Mouse (Mus musculus): Measurements from ENCODE around the gene Dcst2.
A peak's percentile ranks its signal among the peaks of the same experiment; 100 is the strongest.

The Dcst2 gene

GRCm38 (mm10) chr3:89411490-89412393 lies 50.0 kb downstream of the Dcst2 start, which contains the start of gene Flad1:
Gene Flad1 (minus strand): TSS chr3:89411870.
- peak; percentile 99 to 100 for DNase-seq (ENCODE audit: low spot score in 2 of 2)

DNA sequence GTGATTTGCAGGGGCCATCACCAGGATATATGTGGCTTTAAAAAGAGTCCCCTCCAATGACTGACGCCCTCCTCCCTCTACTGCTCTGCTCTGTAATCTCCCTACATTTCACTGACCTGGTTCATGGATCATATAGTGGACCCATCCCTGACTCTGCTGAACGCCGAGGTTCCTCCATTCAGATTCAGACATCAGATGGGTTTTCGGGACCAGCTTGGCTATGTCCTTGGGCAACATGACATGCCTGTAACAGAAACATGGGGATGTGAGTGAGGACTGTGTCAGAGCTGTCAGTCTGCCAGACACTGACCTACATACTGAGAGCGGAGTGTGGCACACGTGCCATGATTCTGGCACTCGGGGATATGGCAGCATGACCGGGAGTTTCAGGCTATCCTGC lies 54.4 kb downstream of the Dcst2 start:
- no peak for DNase-seq (ENCODE audit: low spot score in 2 of 2)

DNA sequence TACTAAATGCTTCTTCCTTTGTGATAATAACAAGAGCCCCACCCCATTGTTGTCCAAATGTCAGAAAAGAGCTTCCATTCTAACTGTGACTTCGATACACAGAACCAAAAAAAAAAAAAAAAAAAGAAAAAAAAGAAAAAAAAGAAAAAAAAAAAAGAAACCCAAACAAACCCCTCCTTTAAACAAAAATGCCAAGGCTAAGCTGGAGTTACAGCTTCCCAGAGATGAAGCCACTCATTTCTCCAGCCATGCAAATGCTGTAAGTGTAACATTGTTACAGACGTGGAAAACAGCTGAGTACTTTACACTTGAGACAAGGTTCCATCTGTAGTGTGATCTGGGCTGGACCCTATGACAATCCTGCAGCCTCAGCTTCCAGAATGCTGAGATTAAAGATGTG lies 55.4 kb downstream of the Dcst2 start:
- no peak for DNase-seq (ENCODE audit: low spot score in 2 of 2)

DNA sequence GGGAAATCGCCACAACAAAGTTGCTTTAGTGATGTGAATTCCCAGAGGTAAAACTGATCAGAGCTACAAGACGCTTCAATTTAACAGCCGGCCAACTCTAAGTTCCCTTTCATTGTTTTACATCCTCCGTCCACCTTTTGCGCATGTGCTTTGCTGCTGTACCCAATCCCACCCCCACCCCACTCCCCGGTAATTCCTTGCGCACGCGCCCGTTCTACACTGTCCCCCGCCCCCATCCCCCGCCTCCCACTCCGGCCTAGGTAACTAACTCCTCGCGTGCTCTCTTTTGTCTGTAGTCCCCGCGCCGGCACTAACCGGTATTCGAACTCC lies 56.0 kb downstream of the Dcst2 start:
- no peak for DNase-seq (ENCODE audit: low spot score in 2 of 2)

GRCm38 (mm10) chr3:89418170-89418860 lies 56.5 kb downstream of the Dcst2 start, which contains the start of the genes Cks1b and Shc1:
Gene Cks1b (minus strand): TSS chr3:89418383.
Gene Shc1 (plus strand): TSS chr3:89418443.
- peak; percentile 98 to 99 for DNase-seq (ENCODE audit: low spot score in 2 of 2)

DNA sequence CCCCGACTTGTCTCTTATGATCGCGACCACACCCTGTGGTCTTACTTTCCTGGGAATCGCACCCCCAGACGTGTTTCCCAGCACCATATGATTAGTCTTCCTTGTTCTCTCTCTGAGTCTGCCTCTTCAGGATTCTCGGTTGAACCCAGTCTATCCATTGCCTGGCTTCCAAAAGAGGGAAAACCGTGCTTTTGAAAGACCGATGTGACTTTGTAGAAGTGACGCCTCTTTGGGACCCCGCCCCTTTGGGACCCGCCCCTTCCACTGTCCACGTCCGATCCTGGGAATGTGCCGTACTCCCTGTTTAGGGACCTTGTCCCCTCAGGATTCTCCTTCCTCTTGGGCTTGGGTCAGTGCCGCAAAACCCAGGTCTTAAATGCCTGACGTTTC lies 57.1 kb downstream of the Dcst2 start:
- DNase-seq (ENCODE audit: low spot score in 2 of 2) = peak; percentile 83 to 87

- peak; percentile 81 to 83 for DNase-seq (ENCODE audit: low spot score in 2 of 2)
Observed at GRCm38 (mm10) chr3:89419571-89419970, 57.8 kb downstream of the Dcst2 start.

- DNase-seq (ENCODE audit: low spot score in 2 of 2) = no peak
Observed at GRCm38 (mm10) chr3:89419981-89420380, 58.2 kb downstream of the Dcst2 start.

DNA sequence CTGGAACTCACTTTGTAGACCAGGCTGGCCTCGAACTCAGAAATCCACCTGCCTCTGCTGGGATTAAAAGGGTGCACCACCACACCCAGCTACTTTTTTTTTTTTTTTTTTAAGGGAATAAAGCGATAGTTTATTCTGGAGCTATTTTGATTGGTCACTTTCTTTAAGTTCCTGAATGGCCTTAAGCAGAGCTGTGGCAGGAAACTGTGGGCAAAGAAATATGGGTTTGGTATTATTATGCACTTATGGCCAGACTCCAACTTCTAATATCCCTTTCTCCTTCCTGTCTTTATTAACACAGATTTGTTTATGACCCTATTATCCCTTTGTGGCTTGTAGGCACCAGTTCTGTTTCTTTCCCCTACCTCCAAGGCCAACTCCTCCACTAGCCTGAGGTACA lies 58.6 kb downstream of the Dcst2 start:
- DNase-seq (ENCODE audit: low spot score in 2 of 2) = no peak

DNA sequence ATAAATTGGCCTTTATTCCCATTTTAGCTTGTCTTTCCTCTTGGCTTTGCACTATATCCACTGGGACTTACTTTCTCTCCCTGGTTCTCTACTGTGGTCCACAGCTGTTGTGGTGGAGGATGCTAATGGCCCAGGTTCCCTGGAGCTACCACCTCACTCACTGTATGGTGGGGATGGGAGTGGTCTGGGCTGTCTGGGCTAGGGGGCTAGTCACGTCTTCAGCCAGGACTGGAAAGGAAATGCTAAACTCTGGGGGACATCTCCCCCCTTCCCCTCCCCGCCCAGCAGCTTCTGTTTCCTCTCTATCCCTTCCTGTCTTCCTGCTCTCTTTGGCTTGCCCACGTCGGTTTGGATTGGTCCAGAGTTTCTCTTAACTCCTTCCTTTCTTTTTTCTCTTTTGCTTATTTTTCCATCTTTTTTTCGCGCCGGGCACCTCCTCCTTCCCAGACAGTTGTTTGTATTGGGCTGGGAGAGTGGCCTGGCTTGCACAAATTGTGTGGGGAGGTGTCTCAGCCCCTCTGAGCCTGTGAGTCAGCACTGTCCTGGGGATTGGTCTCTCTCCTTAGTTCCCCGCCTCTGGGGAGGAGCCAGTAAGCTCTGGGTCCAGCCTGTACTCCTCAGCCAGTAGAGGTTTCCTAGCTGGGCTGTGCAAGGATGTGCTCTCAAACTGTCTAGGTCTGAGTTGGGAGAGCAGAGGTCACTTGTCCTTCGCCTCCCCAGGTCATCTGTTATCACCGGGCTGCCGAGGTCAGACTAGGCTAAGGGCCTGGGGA lies 59.4 kb downstream of the Dcst2 start:
- peak; percentile 91 to 94 for DNase-seq (ENCODE audit: low spot score in 2 of 2)

GRCm38 (mm10) chr3:89421810-89422473 lies 60.2 kb downstream of the Dcst2 start:
- peak in 1 of 2 experiments; percentile 29 for DNase-seq (ENCODE audit: low spot score in 2 of 2)

GRCm38 (mm10) chr3:89422556-89423205 lies 60.9 kb downstream of the Dcst2 start:
- DNase-seq (ENCODE audit: low spot score in 2 of 2) = no peak

DNA sequence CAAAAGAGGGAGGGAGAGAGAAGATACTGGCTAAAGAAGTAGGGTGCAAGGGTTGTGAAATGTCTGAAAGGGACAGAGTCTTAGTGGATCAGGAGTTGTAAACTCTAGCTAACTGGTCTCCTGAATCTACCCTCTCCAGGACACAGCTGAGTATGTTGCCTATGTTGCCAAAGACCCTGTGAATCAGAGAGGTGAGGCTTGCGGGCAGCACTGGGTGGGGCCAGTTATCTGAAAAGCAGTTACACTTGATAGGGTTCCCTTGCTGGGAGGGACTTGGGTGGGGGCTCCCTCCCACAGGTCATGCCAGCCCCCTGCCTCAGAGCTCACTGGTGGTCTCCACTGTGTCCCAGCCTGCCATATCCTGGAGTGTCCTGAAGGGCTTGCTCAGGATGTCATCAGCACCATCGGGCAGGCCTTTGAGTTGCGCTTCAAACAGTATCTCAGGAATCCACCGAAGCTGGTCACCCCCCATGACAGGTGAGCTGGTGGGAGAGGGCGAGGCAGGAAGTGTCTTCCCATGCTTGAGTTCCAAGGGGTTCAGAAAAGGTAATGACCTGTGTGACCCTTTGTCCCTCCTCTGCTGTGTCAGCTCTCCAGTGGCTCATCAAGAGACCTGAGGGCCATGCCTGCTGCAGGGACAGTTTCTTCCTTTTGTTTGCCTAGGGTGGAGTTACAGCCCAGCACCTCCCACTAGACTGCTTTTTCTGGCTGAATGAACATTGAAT lies 62.8 kb downstream of the Dcst2 start:
- no peak for DNase-seq (ENCODE audit: low spot score in 2 of 2)

DNA sequence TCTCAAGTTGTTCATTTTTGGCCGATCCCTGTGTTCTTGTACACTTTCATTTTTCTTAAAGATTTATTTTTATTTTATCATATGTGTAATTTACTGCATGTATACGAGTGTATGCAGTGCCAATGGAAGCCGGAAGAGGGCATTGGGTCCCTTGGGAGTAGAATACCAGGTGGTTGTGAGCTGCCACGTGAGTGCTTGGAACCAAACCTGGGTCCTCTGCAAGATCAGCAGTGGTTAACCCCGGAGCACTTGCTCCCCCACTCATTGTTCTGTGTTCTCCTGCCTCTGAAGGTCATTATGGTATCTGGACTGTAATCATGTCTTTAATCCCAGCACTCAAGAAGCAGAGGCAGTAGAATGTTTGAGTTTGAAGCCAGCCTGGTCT lies 63.4 kb downstream of the Dcst2 start:
- no peak for DNase-seq (ENCODE audit: low spot score in 2 of 2)

GRCm38 (mm10) chr3:89425876-89426275 lies 64.1 kb downstream of the Dcst2 start:
- DNase-seq (ENCODE audit: low spot score in 2 of 2) = no peak
